Mouse (Mus musculus): ENCODE results near the gene Cd83.
A peak's percentile ranks its signal among the peaks of the same experiment; 100 is the strongest.

Cd83 gene

DNA sequence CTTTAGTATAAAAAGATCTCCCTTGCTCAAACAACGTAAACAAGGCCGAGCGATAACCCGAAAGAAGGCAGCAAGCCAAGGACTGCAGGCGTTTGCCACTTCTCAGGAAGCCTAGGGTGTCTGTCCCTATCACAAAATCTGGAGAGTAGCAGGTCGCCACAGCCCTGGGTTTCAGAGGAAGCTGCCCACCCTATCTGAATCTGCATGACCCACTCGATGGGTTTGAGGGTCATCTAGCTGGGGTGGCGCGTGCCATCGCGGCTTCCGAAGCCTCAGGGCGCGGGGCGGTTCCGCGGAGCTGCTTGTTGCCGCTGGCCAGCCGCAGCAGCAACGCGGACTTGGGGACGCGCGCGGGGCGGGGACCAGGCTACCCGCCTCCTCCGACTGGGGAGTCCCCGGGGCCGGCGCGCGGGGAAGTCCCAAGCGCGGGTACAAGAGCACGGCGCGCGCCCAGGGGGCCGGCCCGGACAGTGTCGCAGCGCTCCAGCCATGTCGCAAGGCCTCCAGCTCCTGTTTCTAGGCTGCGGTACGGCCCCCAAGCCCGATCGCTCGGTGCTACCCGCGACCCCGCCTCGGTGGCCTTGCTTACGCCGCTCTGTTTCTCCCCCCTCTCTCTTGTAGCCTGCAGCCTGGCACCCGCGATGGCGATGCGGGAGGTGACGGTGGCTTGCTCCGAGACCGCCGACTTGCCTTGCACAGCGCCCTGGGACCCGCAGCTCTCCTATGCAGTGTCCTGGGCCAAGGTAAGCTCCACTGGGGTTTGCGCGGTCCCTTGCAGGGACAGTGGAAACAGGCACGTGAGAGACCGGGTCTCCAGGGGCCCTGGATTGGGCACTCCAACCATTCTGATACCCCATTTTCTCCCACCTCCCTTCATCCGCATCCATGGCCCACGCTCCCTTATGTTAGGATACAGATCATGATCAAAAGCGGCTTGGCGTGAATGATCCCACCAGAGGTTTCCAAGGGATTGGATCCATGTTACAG lies at the start of gene Cd83:
Gene Cd83, plus strand, starts transcription at position 51 of the 987 bp plus-strand sequence.
- DNase-seq (ENCODE audit: low read depth) = no peak

- peak; percentile 87 for DNase-seq (ENCODE audit: low read depth)
Observed at GRCm38 (mm10) chr13:43739598-43740275, 44.8 kb upstream of the Cd83 start.

DNA sequence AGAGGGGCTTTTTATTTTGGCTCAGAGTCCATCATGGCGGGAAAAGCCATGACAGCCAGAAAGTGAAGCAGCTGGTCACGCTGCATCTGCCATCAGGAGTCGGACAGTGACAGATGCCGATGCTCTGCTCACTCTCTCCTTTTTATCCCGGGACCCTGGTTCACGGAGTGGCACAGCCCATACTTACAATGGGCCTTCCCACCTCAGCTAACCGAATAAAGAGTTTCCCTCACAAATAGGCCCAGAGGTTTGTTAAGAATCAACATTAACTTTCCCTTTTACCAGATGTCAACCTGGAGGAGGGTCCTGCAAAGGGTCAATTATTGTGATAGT lies 44.3 kb upstream of the Cd83 start:
- no peak for DNase-seq (ENCODE audit: low read depth)

- no peak for DNase-seq (ENCODE audit: low read depth)
Observed at GRCm38 (mm10) chr13:43742677-43743076, 41.9 kb upstream of the Cd83 start.

DNA sequence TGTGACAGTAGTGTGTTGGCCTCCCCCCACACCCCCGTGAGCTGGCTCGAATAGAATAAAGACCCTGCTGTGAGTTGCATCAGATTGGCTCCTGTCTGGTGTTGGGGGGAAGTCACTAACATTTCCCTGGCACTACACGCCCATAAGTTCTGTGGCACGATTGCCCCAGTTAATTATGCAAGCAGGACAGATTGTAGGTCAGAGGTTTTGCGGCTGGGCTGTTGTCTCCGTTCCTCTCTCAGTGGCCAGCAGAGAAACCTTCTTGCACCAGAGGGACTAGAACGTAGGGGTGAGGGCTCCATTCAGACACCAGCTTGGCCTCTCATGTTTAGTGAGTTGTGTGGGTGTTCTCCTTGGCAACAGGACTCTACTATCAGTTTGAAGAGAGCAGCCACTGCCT lies 40.3 kb upstream of the Cd83 start:
- DNase-seq (ENCODE audit: low read depth) = no peak

DNA sequence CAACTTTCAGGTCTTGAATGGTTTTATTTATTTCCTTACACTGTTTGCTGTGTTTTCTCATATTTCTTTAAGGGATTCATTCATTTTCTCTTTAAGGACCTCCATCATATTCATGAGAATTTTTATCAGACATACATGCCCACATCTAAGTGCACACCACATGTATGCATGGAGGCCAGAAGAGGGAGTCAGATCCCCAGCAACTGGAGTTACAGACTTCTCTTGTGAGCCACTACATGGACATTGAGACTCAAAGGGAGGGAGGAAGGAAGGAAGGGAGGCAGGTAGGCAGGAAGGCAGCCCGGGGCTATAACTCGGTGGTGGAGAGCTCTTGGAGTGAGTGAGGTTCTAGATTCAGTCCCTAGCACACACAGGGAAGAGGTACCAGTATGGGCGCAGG lies 34.3 kb upstream of the Cd83 start:
- DNase-seq (ENCODE audit: low read depth) = no peak

- DNase-seq (ENCODE audit: low read depth) = no peak
Observed at GRCm38 (mm10) chr13:43750966-43751365, 33.6 kb upstream of the Cd83 start.

DNA sequence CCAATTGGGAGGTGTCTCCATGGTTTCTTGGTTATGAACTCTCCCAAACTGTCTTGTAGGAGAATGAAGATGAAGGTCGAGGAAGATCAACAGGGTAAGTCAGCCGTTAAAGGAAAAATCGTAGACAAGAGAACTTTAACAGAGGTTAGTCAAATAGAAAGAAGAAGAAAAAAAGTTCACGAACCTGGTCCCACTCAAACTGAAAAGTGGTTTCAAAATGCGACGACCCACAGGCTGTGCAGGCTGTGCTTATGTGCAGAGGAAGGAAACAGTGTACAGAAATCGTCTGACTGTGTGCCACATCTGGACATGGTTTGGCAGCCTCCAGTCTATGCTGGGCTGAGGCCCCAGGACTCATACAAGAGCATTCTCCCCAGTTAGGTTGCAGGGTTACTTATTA lies 32.2 kb upstream of the Cd83 start:
- no peak for DNase-seq (ENCODE audit: low read depth)

DNA sequence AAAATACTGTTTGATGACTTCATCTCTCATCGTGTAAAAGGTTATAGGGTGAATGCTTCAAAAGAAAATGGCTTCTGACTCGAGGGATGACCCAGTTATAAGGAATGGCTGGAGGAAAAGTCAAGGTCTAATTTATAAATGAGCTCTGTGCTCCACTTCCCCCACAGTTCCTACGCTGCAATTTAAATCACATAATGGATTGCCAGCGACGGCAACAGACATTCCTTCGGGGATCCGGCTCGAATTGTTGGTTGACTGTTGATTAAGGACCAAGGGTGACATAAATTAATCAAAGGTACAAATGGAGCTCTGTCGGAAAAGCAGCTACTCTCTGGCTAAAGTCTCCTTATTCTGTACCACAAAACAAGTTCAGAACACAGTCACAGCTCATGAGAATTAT lies 30.9 kb upstream of the Cd83 start:
- no peak for DNase-seq (ENCODE audit: low read depth)

DNA sequence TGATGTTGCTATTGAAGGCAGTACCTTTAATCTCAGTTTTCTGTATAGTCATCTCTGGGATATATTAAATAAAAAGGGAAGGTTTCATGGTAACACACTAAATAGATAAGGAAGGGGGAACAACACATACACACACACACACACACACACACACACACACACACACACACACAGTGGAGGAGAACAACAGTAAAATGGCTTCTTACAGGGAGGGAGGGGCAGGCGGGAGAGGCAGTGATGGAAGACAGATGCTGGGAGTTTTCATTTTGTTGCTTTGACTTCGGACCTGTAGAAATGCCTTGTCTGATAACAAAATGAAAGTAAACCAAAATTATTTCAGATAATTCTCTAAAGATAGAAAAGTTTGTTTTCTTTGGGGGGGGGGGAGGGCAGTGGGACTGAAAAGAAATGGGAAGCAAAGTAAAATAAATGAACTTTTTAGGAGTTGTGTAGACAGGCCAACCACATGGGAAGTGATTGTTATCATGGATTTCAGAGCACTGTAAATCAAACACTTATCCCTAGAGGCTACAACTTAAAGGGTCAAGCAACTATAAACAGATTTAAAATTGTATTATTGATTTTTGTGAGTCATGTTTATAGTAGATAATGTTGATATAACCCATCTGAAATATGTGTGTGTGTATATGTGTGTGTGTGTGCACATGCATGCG lies 30.0 kb upstream of the Cd83 start:
- no peak for DNase-seq (ENCODE audit: low read depth)

DNA sequence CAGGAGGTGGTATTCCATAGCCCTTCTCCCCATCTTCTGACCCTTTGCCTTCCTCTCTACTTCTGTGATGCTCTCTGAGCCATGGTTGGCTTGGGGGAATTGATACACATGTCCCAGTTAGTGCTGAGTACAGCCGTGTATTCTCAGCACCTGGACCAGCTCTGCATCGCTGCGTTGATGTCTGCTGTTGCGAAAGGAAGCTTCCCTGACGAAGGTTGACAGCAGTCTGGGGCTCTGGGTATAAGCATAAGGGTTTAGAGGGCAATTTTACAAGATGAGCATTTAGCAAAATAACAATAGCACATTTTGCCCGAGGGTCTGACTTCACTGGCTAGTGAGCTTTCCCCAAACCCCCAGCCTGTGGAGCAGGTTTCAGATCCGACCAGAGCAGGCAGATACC lies 29.0 kb upstream of the Cd83 start:
- no peak for DNase-seq (ENCODE audit: low read depth)

DNA sequence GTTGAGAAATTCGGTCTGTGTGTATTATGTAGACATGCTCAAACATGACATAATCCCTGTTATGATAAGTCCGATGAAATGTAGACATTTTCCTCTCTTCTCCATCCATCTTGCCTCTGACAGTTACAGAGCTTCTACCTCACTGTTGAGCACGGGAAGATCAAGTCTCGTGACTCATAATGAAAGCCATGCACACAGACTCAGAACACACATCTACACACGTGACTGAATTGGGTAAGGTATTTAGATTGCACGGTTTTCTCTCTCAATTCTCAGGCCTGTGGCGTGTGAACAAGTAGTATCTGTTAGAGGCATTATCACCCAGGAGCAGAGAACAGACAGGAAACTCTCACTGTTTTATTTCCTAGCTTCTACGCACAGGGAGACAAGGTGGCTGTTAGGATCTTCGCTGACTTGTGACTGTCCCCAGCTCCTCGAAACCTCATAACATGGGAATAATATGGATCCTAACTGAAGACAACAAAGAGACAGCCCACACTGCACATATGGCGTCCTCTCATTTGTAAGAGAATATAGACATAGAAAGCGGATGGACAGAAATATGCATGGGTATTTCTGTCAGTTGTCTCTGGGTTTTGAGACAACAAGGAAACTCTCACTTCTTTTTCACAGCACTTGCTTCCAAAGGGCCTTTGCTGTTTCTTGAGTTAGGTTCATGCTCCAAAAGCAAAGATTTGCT lies 23.3 kb upstream of the Cd83 start:
- no peak for DNase-seq (ENCODE audit: low read depth)

DNA sequence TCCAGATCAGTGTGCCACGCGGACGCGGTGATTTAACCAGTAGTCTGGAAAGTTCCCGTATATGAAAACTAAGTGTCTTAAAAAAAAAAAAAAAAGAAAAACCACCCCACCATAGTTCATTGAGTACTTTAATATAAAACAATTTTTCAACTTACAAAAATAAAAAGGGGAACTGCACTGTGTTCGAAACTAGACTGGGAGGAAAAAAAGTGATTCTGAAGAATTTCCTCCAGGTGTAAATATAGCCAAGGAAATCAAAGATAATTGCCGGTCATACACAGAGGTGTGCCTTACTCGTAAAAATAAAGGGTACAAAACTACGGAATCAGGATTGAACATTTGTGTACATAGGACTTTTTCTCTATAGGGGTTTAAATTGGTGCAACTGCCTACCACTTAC lies 21.7 kb upstream of the Cd83 start:
- DNase-seq (ENCODE audit: low read depth) = no peak

GRCm38 (mm10) chr13:43763301-43763994 lies 21.1 kb upstream of the Cd83 start:
- no peak for DNase-seq (ENCODE audit: low read depth)

DNA sequence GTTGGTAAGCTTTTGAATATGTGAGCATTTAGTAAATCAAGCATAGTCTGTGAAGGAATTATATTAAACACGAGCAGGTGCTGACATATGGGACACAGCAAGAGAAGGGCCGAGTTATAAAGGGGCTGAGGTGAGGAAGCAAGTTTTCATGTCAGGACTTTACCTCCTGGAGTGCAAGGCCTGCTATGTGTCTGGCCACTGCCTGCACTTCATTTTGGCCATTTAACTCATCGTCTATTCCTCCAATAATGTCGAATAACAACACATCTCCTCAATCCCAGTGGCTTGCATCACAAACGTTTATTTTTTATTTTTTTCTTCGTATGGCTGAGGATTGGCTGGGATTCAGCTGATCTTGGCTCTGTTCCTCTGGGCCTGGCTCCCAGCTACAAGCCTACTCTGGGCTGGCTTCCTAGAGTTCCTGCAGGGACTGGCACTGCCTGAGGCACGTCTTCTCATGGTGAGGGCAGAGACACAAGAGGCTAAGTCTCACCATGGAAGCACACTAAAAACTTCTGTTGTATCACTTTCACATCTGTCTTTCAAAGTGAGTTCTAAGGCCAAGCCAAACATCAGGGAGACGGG lies 20.5 kb upstream of the Cd83 start:
- DNase-seq (ENCODE audit: low read depth) = peak; percentile 58

DNA sequence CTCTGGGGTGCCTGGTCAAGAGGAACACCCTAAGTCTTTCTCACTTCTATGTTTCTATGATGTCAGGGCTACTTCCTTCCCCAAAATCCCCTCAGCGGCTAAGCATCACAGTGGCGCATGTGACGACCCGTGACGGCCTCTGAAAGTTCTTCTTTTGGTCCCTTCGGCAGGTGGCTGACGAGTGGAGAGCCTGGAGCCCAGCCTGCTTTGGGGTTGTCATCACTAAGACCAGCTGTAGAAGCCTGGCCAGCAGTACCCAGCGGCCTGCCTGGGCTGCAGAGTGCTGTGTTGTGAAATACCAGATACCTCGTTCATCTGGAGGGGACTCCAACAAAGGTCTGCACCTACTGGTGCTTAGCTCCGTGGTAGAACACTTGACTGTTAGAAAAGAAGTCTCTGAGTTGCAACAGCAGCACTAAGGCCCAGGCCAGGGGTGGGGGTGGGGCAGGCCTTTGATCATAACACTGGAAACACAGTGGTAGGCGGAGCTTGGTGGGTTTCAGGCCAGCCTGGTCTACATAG lies 19.2 kb upstream of the Cd83 start:
- DNase-seq (ENCODE audit: low read depth) = no peak

DNA sequence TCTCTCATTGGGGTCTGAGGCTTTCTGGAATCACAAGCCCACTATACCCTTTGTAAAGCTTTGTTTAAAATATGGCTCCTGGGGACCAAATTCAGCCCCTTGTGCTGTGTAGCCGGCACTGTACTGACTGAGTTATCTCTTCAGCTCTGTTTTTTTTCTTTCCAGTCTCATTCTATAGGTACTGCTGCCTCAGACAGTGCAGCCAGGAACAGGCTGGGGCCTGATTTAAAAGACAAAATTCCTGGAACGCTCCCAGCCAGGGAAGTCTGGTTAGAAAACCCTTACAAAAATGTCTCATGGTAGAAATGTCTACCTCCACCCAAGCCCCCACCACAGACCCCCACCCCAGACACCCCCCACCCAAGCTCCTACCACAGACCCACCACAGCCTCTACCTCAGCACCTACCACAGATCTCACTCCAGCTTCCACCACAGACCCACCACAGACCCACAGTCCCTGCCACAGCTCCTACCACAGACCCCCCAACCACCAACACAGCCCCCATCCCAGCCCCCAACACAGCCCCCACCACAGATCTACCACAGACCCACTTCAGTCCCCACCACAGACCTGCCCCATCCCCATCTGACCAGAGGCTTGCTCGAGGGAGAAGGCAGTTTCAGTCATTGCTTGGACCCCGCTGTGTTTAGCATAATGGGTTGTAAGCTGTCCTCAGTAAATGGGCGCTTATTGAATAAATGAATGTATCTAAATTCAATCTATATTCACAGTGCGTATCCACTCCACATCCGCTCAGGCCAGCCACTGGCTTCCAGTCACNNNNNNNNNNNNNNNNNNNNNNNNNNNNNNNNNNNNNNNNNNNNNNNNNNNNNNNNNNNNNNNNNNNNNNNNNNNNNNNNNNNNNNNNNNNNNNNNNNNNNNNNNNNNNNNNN lies 17.5 kb upstream of the Cd83 start:
- no peak for DNase-seq (ENCODE audit: low read depth)

- DNase-seq (ENCODE audit: low read depth) = no peak
Observed at GRCm38 (mm10) chr13:43773020-43773419, 11.6 kb upstream of the Cd83 start.

DNA sequence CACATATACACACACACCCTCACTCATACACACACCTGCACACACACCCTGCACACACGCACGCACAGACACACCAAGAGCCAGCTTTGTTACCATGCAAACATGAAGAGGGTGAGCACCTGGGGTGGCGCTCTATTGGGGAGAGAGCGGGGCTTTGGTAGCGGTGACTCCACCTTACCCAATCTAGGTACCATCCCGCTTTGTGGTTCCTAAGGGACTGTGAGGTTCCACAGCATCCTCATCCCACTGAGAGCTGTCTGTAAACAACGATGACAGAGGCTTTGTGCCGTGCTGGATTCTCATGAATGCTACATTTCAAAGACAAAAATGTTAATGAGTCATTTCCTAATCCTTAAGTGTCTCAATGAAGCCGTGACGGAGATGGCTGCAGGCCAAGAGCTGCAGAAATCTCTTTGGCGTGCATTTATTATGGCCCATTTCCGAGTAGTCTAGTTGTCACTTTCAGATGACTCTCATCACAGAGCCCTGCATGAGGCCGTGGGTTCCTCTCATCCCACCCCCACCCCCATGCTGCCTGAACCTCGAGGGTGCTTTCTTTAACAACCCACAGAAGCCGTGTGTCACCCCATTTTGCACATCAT lies 10.5 kb upstream of the Cd83 start:
- peak; percentile 11 for DNase-seq (ENCODE audit: low read depth)
